Mouse (Mus musculus): ENCODE data around the gene Son.

DNA sequence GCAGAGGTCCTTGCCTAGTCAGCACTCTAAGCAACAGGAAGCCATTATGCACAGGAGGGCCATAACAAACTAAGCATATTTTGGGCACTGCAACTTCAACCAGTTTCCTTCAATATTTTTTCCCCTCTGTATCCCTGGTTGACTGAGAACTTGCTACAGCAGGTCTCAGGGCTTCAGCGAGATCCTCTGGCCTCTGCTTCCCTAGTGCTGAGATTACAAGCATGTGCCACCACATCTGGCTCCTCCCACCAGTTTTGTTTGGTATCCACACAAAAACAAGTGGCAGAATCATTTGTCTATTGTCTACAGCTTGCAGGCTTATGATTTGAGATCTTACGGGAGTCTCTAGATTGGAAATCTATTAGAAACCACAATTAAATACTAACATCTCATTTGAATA lies 2.4 kb upstream of the Son start:
- TF ChIP-seq CHD2 (IDR thresholded peaks at IDR 0.05; ENCODE audit: low read depth, low read length): no peak
- TF ChIP-seq ZC3H11A (IDR thresholded peaks at IDR 0.05; ENCODE audit: borderline replicate concordance, low read depth, low read length): no peak
